In the genomic region with DNA sequence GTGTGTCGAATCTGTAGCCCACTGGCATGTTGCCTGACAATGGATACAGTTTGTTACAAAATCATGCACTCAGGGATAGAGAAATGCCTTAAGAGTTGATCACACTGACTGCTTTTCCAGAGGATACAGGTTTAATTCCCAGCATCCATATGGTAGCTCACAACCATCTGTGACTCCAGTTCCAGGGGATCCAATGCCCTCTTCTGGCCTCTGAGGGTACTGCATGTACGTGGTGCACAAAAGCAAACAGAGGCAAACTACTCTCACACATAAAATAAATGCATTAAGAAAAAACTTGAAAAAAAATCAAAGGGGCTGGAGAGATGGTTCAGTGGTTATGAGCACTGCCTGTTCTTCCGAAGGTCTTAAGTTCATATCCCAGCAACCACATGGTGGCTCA, we compare ENCODE assay signal across 20 mouse cellular contexts. TPM values are rescaled to one million over a fixed set of nuclear protein-coding genes. Genes with fewer than 3 reads are reported as not detected.
DNase-seq lines count a peak whose midpoint lies in the region; ATAC-seq and TF ChIP-seq lines count a peak whose summit lies in the region.
"Had no signal": no experiment of that assay in that cellular context is flagged by ENCODE, and none has a peak within 500 bp of the region (broad histone marks: within the 10 kb centered on the region; RNA-seq: fewer than 3 reads in every experiment).

No protein-coding gene starts in this region.

- TF ChIP-seq EP300 in CH12.LX (IDR thresholded peaks at IDR 0.05; ENCODE audit: low read length) = no peak

- TF ChIP-seq RAD21 in CH12.LX (IDR thresholded peaks at IDR 0.05; ENCODE audit: low read depth, low read length) = peak; percentile 4

- dilution Hi-C loops in CH12.LX (cut with MboI; ENCODE audit: extremely low pct_ligation_motif_present, extremely low pct_unique_long_range_greater_than_20kb, low sequenced_read_pairs) = no loop called here

- H3K36me3 ChIP-seq in lung, embryonic 14.5 days (ENCODE audit: insufficient read depth) = no peaks in the 10 kb centered on the region
- no peaks in the 10 kb centered on the region for H3K36me3 ChIP-seq in CH12.LX (replicated peaks in 1 of 2; ENCODE audit: control insufficient read depth in 1 of 2, insufficient read depth in 1 of 2, low read length in 1 of 2)
- H3K36me3 ChIP-seq in limb, embryonic 10.5 days = no peaks in the 10 kb centered on the region
- H3K36me3 ChIP-seq: heart, embryonic 15.5 days; hindbrain, embryonic 13.5 days; liver, embryonic 15.5 days had no signal

- no peak overlapping the region for H3K4me3 ChIP-seq in gastrocnemius, adult 2 months
- H3K4me3 ChIP-seq in lung, embryonic 14.5 days (ENCODE audit: low read depth, low read length) = no peak overlapping the region
- no peak overlapping the region for H3K4me3 ChIP-seq in CH12.LX (replicated peaks in 1 of 3; ENCODE audit: low read depth in 2 of 3, low read length in 2 of 3, poor library complexity in 1 of 3)
- H3K4me3 ChIP-seq in limb, embryonic 10.5 days = no peak overlapping the region
- H3K4me3 ChIP-seq: erythroblast, embryonic 14.5 days; heart, embryonic 15.5 days; hindbrain, embryonic 13.5 days; liver, embryonic 15.5 days had no signal

- no peak overlapping the region for H3K27ac ChIP-seq in gastrocnemius, adult 2 months
- H3K27ac ChIP-seq in lung, embryonic 14.5 days (ENCODE audit: low read depth) = no peak overlapping the region
- no peak overlapping the region for H3K27ac ChIP-seq in CH12.LX (ENCODE audit: insufficient read depth, low read depth)
- H3K27ac ChIP-seq in limb, embryonic 10.5 days = no peak overlapping the region
- H3K27ac ChIP-seq: heart, embryonic 15.5 days; hindbrain, embryonic 13.5 days; liver, embryonic 15.5 days had no signal

- no peaks in the 10 kb centered on the region for H3K79me2 ChIP-seq in CH12.LX (replicated peaks; ENCODE audit: control insufficient read depth, extremely low read depth, insufficient read depth, poor library complexity, severe bottlenecking)

- no peaks in the 10 kb centered on the region; the same call in 1 of the 2 replicates for H3K4me1 ChIP-seq in lung, embryonic 14.5 days (ENCODE audit: insufficient read depth)
- peaks cover 2 to 16% of the 10 kb centered on the region in 2 experiments; a peak in 2 of 4 replicates for H3K4me1 ChIP-seq in CH12.LX (ENCODE audit: control insufficient read depth in 1 of 2, insufficient read depth in 2 of 2)
- peaks cover 16% of the 10 kb centered on the region for H3K4me1 ChIP-seq in limb, embryonic 10.5 days
- H3K4me1 ChIP-seq: heart, embryonic 15.5 days; liver, embryonic 15.5 days had no signal

- in situ Hi-C loops in CH12.LX (cut with MboI; ENCODE audit: low pct_ligation_motif_present, low pct_unique_long_range_greater_than_20kb, low sequenced_read_pairs) = no loop called here

- H3K9me3 ChIP-seq in lung, embryonic 14.5 days (ENCODE audit: low read depth, low read length) = no peaks in the 10 kb centered on the region
- H3K9me3 ChIP-seq in CH12.LX (replicated peaks; ENCODE audit: low read length) = peaks cover 17% of the 10 kb centered on the region
- H3K9me3 ChIP-seq in limb, embryonic 10.5 days (replicated peaks) = no peaks in the 10 kb centered on the region
- H3K9me3 ChIP-seq: heart, embryonic 15.5 days; liver, embryonic 15.5 days had no signal

- intact Hi-C loops in gastrocnemius, adult 2 months (cut with DNase I) = no loop called here
- intact Hi-C loops in gastrocnemius, postnatal 14 days (cut with DNase I; ENCODE audit: low total_unique reads) = no loop called here

- 72% methylated on average over 3 of the region's 3 CpGs for WGBS in lung, embryonic 14.5 days
- 74% methylated on average over 3 of the region's 3 CpGs for WGBS in limb, embryonic 10.5 days

- peak; percentile 38 for TF ChIP-seq CTCF in gastrocnemius, adult 2 months (IDR thresholded peaks at IDR 0.05)
- peak; percentile 35; the same call in 1 of the 2 replicates for TF ChIP-seq CTCF in lung, embryonic 14.5 days (IDR thresholded peaks at IDR 0.05; ENCODE audit: low read depth)
- TF ChIP-seq CTCF in CH12.LX (conservative IDR thresholded peaks at IDR 0.05 in 1 of 2, IDR thresholded peaks at IDR 0.05 in 1 of 2; ENCODE audit: low read depth in 2 of 2, low read length in 2 of 2) = peak in 1 of 2 experiments; percentile 33; a peak in 1 of 4 replicates

- H3K9ac ChIP-seq in lung, embryonic 14.5 days = no peak overlapping the region
- no peak overlapping the region for H3K9ac ChIP-seq in CH12.LX (ENCODE audit: insufficient read depth, low read depth)
- H3K9ac ChIP-seq: heart, embryonic 15.5 days; hindbrain, embryonic 13.5 days; liver, embryonic 15.5 days had no signal

- peaks cover 10% of the 10 kb centered on the region; the same call in 1 of the 2 replicates for H3K27me3 ChIP-seq in lung, embryonic 14.5 days (ENCODE audit: insufficient read depth, low read length)
- peaks cover 3% of the 10 kb centered on the region for H3K27me3 ChIP-seq in CH12.LX (replicated peaks)
- peaks cover 42% of the 10 kb centered on the region for H3K27me3 ChIP-seq in limb, embryonic 10.5 days (ENCODE audit: low read depth, poor library complexity, severe bottlenecking)

- no peak for DNase-seq in gastrocnemius, adult 2 months
- no peak for DNase-seq in gastrocnemius, postnatal 14 days
- DNase-seq in lung, embryonic 14.5 days = no peak
- no peak for DNase-seq in lung, adult 18-20 months
- no peak for DNase-seq in CH12.LX (ENCODE audit: extremely low read depth)
- DNase-seq in ZHBTc4 (ENCODE audit: low read depth, low spot score) = peak; percentile 68
- no peak for DNase-seq in limb, embryonic 10.5 days (ENCODE audit: low spot score)
- DNase-seq in gastrocnemius, adult 8-10 months (ENCODE audit: low spot score in 2 of 2) = no peak
- DNase-seq: adrenal gland, postnatal 25 days; kidney, adult 9 months; right cerebral cortex, adult 18-20 months; thymus, adult 18-20 months had no signal

- no peak for TF ChIP-seq POLR2A in CH12.LX (IDR thresholded peaks at IDR 0.05; ENCODE audit: low read depth, low read length)

- H3K4me2 ChIP-seq in lung, embryonic 14.5 days = no peak overlapping the region
- no peak overlapping the region for H3K4me2 ChIP-seq in CH12.LX (ENCODE audit: insufficient read depth, low read depth, poor library complexity, severe bottlenecking)
- H3K4me2 ChIP-seq: heart, embryonic 15.5 days; hindbrain, embryonic 13.5 days; liver, embryonic 15.5 days had no signal

- no peak for ATAC-seq in lung, embryonic 14.5 days (ENCODE audit: insufficient read depth)
- ATAC-seq: CD4-positive, CD25-positive, alpha-beta regulatory T cell, adult 4 months had no signal

TF ChIP-seq in CH12.LX, 34 proteins besides CTCF, POLR2A, EP300 and RAD21:
- no peak for TF ChIP-seq CHD1 (IDR thresholded peaks at IDR 0.05; ENCODE audit: low read depth, low read length)
- TF ChIP-seq MAFK (IDR thresholded peaks at IDR 0.05; ENCODE audit: insufficient replicate concordance, low read length) = no peak
- no peak for TF ChIP-seq JUND (conservative IDR thresholded peaks at IDR 0.05; ENCODE audit: low read depth, low read length)
- TF ChIP-seq HCFC1 (IDR thresholded peaks at IDR 0.05; ENCODE audit: low read depth, low read length) = no peak
- TF ChIP-seq MAZ (IDR thresholded peaks at IDR 0.05; ENCODE audit: low read depth, low read length) = no peak
- TF ChIP-seq SMC3 (IDR thresholded peaks at IDR 0.05; ENCODE audit: low read depth, low read length) = no peak
- no peak for TF ChIP-seq MAX (IDR thresholded peaks at IDR 0.05; ENCODE audit: low read length)
- TF ChIP-seq ELF1 (IDR thresholded peaks at IDR 0.05; ENCODE audit: low read depth, low read length) = no peak
- no peak for TF ChIP-seq TBP (conservative IDR thresholded peaks at IDR 0.05; ENCODE audit: low read depth, low read length)
- TF ChIP-seq TCF12 (IDR thresholded peaks at IDR 0.05; ENCODE audit: low read depth, low read length) = no peak
- no peak for TF ChIP-seq ZMIZ1 (IDR thresholded peaks at IDR 0.05; ENCODE audit: low read depth, low read length)
- TF ChIP-seq CHD2 (IDR thresholded peaks at IDR 0.05; ENCODE audit: low read length) = no peak
- no peak for TF ChIP-seq JUN (IDR thresholded peaks at IDR 0.05; ENCODE audit: insufficient read depth, low read depth, low read length)
- no peak for TF ChIP-seq POLR2AphosphoS2 (IDR thresholded peaks at IDR 0.05; ENCODE audit: low read depth, low read length)
- no peak for TF ChIP-seq RCOR1 (conservative IDR thresholded peaks at IDR 0.05; ENCODE audit: low read depth, low read length)

RNA-seq across cellular contexts. Expression of gene Kcnc3, which starts 26.6 kb away (rescaled TPM):
- 1 to 10 TPM; 3.0 to 3.6 TPM for total RNA-seq in gastrocnemius, adult 2 months (2021)
- 1 to 10 TPM; 2.9 to 3.1 TPM for total RNA-seq in gastrocnemius, postnatal 14 days (2021)
- polyA plus RNA-seq in lung, embryonic 14.5 days (2014; fragmentation: Nextera tagmentation; extraction: Ambion mirVana) = 0.70 and 0.97 TPM in 2 replicates
- total RNA-seq in CH12.LX (2012; rRNA removed) = 1.4 and 1.7 TPM in 2 replicates
- total RNA-seq in CH12.LX (2014; rRNA removed) = 0.18 and 0.31 TPM in 2 replicates
- polyA plus RNA-seq in CH12.LX (2012; ENCODE audit: insufficient read length, low read depth) = 3.4 and 5.6 TPM in 2 replicates
- polyA plus RNA-seq in limb, embryonic 10.5 days (2016; fragmentation: Nextera tagmentation; extraction: Ambion mirVana) = 0.21 and 0.28 TPM in 2 replicates
- 1 to 10 TPM; 3.6 to 5.1 (median 4.5) TPM for total RNA-seq in gastrocnemius, adult 8-10 months (2022)

RNA-seq across cellular contexts. Expression of gene Napsa, which starts 44.9 kb away (rescaled TPM):
- under 1 TPM in 1 of 2 experiments, not detected in 1; 0.20 TPM for total RNA-seq in gastrocnemius, adult 2 months (2021)
- total RNA-seq in gastrocnemius, postnatal 14 days (2021) = not detected
- polyA plus RNA-seq in lung, embryonic 14.5 days (2014; fragmentation: Nextera tagmentation; extraction: Ambion mirVana) = 4.7 and 6.8 TPM in 2 replicates
- total RNA-seq in CH12.LX (2012; rRNA removed) (194 and 200 TPM in 2 replicates), CH12.LX (2014; rRNA removed) (133 and 175 TPM in 2 replicates)
- polyA plus RNA-seq in CH12.LX (2012; ENCODE audit: insufficient read length, low read depth) = 239 and 253 TPM in 2 replicates
- polyA plus RNA-seq in limb, embryonic 10.5 days (2016; fragmentation: Nextera tagmentation; extraction: Ambion mirVana) = 0.14 and 0.20 TPM in 2 replicates
- total RNA-seq in gastrocnemius, adult 8-10 months (2022) = under 1 TPM in 3 of 4 experiments, not detected in 1; 0.22 to 0.46 (median 0.40) TPM

RNA-seq across cellular contexts. Expression of gene Myh14, which starts 53.6 kb away (rescaled TPM):
- 10 to 100 TPM; 32.0 to 36.7 TPM for total RNA-seq in gastrocnemius, adult 2 months (2021)
- 10 to 100 TPM; 20.6 to 24.4 TPM for total RNA-seq in gastrocnemius, postnatal 14 days (2021)
- 33.6 and 37.3 TPM in 2 replicates for polyA plus RNA-seq in lung, embryonic 14.5 days (2014; fragmentation: Nextera tagmentation; extraction: Ambion mirVana)
- 1.1 and 1.5 TPM in 2 replicates for total RNA-seq in CH12.LX (2012; rRNA removed)
- total RNA-seq in CH12.LX (2014; rRNA removed) = 0.09 and 0.12 TPM in 2 replicates
- polyA plus RNA-seq in CH12.LX (2012; ENCODE audit: insufficient read length, low read depth) = 0.60 and 0.89 TPM in 2 replicates
- polyA plus RNA-seq in limb, embryonic 10.5 days (2016; fragmentation: Nextera tagmentation; extraction: Ambion mirVana) = 0.63 and 1.8 TPM in 2 replicates
- 10 to 100 TPM; 38.7 to 58.3 (median 42.5) TPM for total RNA-seq in gastrocnemius, adult 8-10 months (2022)
- total RNA-seq: granulocyte monocyte progenitor cell, adult 5-6 weeks; megakaryocyte-erythroid progenitor cell, adult 5-6 weeks; neutrophil, adult 5-6 weeks had no signal
- polyA plus RNA-seq: CD4-positive, CD25-positive, alpha-beta regulatory T cell, adult 4 months had no signal

Comparison
In these comparisons a context has a peak if more than half of its experiments do, and no peak if none do; other contexts are left out.
1. RNA of gene Napsa, which starts 44.9 kb away (total RNA-seq): 133 to 200 TPM in CH12.LX; 0.22 to 0.46 TPM in gastrocnemius, adult 8-10 months, not detected in gastrocnemius, postnatal 14 days and 0.20 TPM in gastrocnemius, adult 2 months; every median in the first group is over 10 times any median in the second.
2. RNA of gene Myh14, which starts 53.6 kb away (total RNA-seq): 38.7 to 58.3 TPM in gastrocnemius, adult 8-10 months, 32.0 to 36.7 TPM in gastrocnemius, adult 2 months and 20.6 to 24.4 TPM in gastrocnemius, postnatal 14 days; 0.09 to 1.5 TPM in CH12.LX; every median in the first group is over 4 times any median in the second.